Mouse (Mus musculus) mouse embryonic stem cell (cell line): ENCODE measurements around the gene Dnhd1.
"Not testable (repeated sequence)": the region's sequence is repeated elsewhere in the genome, so short reads cannot be mapped to it uniquely, and the experiment has no call there.

Experiments
- in situ Hi-C, 2 experiments: fragments of 300-500 bp; cut with MboI; formaldehyde crosslinking; loops; 1 replicate in 1 of 2; 3 replicates in 1 of 2; pipeline ENCODE4 v1.14.3; 2019 to 2020; ENCODE audit warnings: low sequenced_read_pairs in 2 of 2, low pct_unique_long_range_greater_than_20kb in 1 of 2, mixed read lengths in 1 of 2; ENCODE audit not compliant: unreplicated experiment in 1 of 2

Gene Dnhd1

DNA sequence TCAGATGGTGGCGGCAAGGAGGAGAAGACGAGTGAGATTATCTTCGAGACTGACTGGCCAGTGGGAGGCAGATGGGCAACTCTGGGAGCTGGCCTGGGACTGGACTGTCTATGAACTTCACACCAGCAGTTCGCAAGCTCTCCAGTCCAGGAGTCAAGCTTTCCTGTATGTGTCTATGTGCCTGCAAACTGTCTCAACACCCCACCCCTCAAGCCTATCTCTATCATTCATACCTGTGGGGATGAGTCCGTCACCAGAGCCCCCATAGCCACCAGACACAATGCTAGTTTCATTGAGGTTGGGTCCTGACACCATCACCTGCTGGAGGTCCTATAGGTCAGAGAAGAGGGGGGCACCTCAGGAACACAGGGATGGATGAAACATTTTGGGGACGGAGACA is 11.9 kb upstream of the Dnhd1 start:
- in situ Hi-C loops: no loop called here

DNA sequence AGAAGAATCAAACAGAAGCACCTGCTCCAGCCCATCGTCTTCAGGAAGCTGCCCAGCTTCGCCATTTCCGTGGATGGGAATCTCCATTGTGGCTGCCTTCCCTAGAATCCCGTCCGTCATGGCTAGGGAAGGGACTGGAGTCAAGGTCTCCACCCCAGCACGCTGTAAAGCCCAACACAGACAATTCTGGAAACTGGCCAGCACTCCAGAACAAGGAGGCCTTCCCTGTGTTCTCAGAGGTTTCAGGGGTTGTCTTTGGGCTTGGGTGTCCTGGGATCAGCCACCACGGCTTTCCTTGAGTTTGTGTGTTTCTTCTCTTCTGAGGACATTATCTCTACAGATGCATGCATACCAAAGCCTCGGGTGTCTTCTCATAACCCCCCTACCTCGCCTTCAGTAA is 11.3 kb upstream of the Dnhd1 start:
- in situ Hi-C loops: no loop called here

DNA sequence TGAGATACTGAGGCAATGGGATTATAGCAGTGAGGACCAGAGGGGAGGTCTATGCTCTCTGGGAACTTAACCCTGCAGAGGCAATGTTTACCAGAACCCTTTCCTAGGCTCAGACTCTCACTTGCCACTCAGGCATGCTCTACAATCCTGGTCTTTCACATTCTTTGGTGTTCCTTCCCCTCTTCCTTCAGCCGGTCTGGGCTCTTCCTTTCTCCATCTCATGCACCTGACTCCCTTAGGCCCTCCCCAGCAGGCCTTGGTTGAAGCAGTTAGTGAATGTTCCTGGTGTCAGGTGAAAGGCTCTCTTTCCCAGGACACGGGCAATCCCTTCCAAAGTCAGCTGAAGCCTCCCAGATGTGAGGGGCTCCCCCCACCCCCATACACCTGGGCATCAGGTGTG is 10.9 kb upstream of the Dnhd1 start, which contains the start of gene Timm10b:
Gene Timm10b (plus strand): TSS at position 301 of the 400 bp plus-strand sequence.
- in situ Hi-C loops: no loop called here

DNA sequence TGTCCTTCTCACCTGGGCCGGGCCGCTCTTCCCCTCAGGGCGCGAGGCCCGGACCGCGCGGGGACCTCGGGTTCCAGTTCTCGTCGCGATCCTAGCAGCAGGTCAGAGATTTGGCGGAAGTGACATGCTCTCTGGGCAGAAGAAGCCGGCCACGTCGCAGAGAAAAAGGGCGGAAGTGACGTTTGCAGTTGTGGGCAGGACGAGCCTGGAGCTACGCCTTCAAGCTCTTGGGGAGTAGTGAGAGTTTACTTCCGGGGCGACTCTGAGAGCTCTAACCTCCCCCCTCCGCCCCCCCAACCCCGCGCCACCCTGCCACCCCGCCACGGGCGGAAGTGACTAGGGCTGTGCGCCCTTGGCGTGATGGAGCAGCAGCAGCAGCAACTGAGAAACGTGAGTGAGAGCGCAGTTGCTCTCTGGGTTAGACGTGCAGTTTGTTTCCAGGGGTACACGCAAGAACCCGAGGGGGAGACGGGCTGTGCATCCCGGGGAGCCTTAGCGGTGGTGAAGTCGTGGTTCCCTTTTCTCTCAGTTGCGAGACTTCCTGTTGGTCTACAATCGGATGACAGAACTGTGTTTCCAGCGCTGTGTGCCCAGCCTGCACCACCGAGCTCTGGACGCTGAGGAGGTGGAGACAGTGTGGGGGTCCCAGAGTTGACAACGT is 10.3 kb upstream of the Dnhd1 start, which contains the start of the genes Arfip2 and Gm45799:
Gene Arfip2 (minus strand): TSS at position 184 of the 661 bp plus-strand sequence.
Gene Gm45799 (plus strand): TSS at position 320 of the 661 bp plus-strand sequence.
- in situ Hi-C loops: no loop called here

DNA sequence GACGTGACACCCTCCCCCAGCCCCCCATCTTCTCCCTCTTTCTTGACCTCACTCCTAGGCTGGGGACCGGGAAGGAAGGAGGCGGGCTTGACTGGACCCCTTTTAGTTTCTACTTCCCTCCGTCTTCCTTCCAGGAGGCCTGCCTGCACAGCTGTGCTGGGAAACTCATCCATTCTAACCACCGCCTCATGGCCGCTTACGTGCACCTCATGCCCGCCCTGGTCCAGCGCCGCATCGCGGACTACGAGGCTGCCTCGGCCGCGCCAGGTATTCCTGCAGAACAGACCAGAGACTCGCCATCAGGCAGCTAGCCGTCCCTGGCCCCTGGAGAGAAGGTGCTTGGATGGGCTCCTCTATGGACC is 9.8 kb upstream of the Dnhd1 start:
- in situ Hi-C loops: no loop called here

DNA sequence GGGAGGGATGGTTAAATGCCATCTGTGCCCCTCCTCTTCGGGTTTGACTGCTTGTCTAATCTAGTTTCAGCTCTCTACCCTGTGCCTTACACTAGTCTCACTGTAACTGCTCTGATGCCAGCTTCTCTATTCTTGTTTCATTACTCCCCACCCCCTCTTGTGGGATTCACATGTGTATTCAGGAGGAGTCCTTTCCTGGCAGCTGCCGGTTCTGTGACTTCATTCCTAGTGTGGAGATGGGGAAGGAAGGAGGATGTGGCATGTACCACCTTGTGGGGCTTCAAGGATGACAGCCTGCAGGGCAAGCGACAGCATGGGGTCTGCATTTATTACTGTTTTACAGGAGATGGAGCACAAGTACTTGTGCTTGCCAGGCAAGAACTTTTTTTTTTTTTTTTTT is 8.7 kb upstream of the Dnhd1 start:
- in situ Hi-C loops: no loop called here

DNA sequence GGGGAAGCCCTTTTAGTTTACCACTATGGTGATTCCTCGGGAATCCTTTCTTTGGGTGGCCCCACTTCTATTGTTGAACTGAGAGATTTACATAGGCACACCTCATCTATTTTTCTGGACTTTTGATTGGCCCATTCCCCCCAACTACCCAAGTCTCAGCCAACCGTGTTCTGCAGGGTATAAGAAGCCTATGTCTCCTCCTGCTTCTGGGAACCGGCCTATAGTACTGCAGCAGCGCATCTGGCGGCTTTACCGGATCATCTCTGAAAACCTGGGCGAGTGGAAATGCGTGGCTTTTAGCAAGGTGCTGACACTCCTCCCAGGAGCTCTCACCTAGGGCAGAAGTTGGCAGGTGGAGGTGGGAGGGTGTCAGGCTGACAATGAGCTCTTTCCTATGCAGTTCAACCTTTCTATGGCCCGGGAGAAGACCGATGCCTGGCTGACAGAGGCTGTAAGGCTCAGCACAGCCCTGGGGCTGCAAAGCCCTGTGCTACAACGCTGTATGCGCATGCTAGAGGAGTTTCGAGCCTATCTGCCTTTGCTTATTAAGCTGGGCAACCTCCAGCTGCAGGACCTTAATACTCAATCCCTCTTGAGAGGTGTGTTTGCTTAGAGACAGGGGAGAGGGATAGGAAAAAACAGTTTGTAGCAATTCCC is 35.0 kb downstream of the Dnhd1 start:
- in situ Hi-C loops: no loop called here

DNA sequence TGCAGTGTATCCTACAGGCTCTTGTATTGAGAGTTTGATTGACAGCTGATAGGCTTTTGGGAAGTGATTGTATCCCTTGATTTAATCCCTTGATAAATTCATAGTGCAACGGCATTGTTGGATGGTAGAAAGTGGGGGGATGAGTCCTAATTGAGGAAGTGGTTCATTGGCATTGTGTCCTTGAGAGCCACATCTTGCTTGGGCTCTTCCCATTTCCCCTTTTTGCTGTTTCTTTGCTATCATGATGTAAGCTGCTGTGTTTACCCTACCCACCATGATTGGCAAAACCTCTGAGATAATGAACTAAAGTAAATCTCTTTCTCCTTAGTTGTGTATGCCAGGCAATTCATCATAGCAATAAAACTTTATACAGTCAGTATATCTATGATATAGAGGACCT is 40.2 kb downstream of the Dnhd1 start:
- in situ Hi-C loops: no loop called here

DNA sequence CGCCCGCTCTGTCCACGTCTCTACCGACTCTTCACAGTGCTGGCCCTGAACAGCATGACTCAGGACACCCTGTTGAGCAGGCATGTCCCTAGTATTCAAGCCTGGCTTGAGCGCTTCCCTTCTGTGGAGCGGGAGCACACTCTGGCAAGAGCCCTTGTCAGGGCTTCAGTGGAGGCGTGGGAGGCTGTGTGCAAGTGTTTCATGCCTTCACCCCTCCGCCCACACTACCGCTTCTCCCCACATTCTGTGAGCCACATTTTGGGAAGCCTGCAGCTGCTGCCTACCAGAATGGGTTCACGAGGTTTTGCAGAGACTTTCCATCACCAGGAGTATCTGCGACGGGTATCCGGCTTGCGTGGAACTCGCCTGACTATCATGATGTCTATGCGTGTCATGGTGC is 52.6 kb downstream of the Dnhd1 start:
- in situ Hi-C loops: no loop called here

DNA sequence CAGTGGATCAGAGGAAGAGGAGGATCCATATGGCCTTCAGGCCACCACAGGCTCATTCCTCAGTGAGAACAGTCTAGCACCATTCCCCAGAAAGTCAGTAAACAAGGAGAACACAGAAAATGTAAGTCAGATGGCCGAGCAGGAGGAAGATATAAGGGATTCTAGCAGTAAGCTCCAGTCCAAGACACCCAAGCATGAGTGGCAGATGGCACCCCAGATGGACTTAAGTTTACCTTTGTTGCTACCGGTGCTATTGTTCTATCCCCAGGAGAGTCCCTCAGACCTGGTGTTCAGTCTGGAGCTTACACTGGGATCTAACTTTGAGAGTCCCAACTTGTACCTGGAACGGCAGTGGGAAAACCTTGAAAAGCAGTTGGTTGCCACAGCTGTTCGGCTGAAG is 53.2 kb downstream of the Dnhd1 start:
- in situ Hi-C loops: no loop called here

DNA sequence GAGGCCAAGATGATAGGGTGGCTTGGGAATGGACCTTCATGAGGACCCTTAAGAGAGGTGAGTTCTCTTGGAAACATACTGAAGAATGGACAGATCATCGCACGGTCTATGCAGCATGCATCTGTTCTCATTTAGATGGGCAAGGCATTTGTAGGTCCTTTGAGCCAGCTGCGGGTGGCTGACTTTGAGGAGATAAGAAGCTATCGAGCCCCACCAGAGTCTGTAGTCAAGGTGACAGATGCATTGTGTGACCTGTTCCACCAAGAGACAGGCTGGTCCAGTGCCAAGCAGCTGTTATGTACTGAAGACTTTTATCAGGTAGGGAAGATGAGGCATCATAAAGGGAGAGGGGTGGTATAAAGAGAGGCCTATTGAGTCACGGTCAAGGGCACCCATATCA is 58.1 kb downstream of the Dnhd1 start:
- in situ Hi-C loops: no loop called here

DNA sequence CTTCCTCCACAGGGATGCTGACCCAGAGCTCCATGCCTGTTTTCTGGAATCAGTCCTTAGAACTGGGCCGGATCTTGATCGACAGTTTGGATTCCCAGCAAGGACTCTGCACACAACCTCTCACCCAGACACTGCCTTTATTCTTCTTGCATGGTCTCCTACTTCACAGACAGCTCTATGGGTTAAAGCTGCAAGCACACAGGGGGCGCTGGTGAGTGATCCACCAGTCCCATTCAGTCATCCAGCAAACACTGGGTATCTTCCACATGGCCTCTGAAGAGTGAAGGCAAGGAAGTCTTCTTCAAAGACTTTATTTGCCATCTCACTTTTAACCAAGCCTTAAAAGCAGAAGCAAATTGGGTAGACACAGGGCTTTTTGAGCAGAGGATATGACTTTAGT is 64.7 kb downstream of the Dnhd1 start:
- in situ Hi-C loops: no loop called here

DNA sequence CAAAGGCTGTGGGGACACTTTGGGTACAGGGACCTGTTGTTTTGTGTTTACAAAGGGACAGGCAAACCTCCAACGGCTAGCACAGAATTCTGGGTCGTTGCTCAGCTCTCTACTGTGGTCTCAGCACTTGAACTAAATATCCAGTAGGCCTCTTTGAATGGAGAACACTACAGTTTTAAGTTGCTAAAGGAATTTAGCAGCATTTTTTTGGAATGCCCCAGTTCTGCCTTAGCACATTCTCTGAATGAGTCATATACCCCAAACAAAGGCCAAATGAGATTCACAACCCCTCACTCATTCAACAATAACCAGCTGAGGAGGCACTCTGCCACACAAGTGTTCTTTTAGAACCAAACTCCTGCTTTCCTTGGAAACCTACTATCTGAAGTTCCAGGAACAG is 71.3 kb downstream of the Dnhd1 start:
- in situ Hi-C loops: no loop called here

DNA sequence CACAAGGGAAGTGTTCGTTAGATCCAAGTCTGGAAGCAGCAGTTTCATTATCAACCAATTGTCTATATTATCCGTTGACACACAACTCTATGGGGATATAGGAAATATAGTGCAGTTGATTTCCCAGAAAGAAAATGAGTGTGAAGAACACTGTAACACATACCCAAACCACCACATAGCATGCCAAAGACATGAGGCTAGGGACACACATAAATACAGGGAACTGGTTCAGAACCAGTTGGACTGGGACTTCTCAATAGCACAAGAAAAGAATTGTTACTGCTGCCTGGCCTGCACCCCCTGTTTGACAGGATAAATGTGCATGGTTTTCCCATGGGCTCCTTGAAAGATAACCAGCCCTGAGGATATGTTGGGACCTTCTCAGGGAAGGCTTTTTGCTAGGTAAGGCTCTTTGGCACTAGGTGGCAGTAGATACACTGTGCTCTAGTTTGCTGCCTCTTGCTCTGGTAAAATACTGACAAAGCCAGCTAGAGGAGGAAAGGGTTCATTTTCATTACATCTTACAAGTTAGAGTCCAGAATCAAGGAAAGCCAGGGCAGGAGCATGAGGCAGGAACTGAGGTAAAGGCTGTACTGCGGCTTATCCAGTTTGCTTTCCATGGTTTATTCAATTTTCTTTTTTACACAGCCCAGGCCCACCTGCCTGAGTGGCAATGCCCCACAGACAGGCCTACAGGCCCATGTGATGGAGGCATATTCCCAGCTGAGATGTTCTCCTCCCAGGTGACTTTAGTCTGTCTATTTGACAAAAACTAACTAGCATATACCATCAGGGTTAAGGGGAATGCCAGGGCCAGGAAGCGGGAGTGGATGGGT is 75.7 kb downstream of the Dnhd1 start:
- in situ Hi-C loops: no loop called here

DNA sequence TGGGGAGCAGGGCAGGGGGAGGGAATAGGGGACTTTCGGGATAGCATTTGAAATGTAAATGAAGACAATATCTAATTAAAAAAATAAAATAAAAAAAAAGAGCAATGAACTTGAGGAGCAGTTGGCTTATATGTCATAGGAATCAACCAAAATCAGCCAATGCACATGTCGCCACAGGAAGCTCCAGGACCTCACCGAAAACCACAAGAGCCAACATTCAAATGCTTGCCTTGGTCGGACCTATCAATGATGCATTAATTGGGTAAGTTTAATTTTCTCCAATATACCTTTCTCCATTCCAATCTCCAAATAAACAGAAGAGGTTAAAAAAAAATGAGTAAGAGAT is 76.3 kb downstream of the Dnhd1 start:
- in situ Hi-C loops: no loop called here

DNA sequence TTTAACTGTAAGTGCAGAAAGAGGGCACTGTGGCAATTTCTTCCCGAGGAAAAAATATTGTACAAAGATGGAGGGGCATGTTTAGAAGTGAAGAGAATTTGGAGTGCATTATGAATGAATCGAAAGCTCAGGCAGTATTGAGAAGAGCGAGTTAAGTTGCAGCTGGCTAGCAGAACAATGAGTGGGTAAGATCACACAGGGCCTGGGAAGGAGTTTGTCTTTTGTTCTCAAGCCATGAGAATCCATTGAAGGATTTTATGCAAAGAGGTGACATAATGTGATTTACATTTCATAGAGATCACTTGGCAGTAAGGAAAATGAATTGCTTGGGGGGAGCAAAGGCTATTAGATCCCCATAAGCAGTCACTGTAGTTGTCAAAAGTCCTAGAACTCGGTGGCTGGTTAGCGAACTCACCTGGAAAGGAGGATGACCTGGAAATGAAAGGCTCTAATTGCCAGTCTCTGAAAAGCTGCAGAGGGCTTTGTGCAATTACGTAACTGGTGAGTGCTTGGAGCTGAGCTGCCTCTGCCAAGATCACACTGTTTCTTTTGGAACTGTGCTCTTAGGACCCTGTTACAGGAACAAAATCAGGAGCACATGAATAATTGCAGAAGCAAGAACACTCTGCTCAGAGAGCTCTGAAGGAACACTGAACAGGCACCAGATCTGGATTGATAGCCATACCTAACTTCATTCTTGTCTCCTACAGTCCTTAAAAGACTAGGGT is 78.2 kb downstream of the Dnhd1 start:
- in situ Hi-C loops: no loop called here

DNA sequence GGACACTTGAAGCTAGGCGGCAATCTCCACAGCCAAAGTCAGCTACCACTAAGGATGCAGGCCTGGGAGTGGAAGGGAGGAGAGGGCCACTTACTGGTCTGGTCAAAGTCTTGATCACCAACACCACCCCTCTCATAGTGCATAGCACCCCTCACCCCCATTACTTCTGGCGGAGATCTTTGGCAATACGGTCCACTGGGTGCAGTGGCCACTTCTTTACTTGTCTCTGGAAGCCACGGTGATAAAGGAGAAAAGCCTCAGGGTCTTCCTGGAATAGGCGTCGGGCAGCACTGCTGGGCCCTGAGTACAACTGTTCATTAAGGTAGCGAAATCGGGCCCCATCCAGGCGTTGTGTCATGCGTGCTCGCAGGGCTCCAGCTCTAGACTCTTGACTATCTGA is 83.2 kb downstream of the Dnhd1 start:
- in situ Hi-C loops: no loop called here

DNA sequence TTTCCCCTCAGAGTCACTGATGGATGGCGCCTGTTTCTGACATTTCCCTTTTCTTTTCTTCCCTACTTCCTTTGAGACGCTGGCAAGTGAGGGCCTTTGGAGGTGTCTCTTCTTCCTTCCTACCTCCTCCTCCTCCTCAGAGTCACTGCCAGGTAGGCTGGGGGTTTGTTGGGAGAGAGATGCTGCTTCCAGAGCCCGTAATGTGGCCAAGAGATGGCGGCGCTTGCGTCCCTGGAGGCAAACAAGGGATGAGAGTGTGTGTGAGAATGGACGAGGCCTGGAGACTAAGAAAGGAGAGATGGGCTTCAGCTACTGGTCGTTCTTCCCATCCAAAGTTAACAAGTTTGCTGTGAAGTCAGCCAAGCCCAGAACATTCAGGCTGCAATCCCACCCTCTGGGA is 84.2 kb downstream of the Dnhd1 start:
- in situ Hi-C loops: no loop called here

DNA sequence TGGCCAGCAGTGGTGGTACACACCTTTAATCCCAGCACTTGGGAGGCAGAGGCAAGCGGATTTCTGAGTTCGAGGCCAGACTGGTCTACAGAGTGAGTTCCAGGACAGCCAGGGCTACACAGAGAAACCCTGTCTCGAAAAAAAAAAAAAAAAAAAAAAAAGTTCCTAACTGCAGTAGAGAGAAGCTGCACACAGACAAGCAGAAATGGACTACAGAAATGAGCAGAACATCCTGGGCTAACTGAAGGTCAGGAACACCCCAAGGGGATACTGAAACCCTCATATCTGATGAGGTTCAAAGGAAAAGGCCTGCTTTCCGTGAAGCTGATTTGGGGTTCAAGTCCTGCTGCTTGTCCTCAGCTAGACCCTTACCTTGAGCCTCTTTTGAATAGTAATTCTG is 84.8 kb downstream of the Dnhd1 start:
- in situ Hi-C loops: not testable (repeated sequence)
